Mouse (Mus musculus): ENCODE results near the gene Safb2. TPM values are rescaled to one million over a fixed set of nuclear protein-coding genes. Genes with fewer than 3 reads are reported as not detected.

The Safb2 gene
- polyA plus RNA-seq, 1 experiment from 2014 or later, result 127 TPM

DNA sequence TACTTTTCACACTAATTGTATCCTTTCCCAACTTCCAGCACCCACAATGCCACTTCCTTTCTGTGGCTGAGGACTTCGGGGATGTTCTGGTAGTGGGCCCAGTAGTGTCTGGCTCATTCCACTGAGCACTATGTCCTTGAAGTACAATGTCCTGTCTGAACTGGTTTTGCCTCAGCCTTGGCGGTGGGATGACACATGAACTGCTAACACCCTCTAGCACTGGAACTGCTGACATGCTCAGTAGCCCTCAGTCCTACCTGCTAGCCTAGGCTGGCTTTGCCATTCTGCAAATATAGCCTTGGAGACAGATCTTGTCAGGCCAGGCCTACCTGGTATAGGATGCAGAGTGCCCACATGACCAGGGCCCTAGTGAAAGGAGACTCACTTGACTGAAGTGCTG is 22.5 kb downstream of the Safb2 start:
- ATAC-seq, result no peak
- H3K27me3 ChIP-seq, result no peaks in the 10 kb centered on the region
- ChIA-PET CTCF (no interaction called here), POLR2A (no interaction called here)
- TF ChIP-seq CTCF (IDR thresholded peaks at IDR 0.05), result no peak
- in situ Hi-C loops (cut with MboI; ENCODE audit: low pct_unique_long_range_greater_than_20kb), result no loop called here
- DNase-seq (ENCODE audit: low read depth, low spot score), result no peak

DNA sequence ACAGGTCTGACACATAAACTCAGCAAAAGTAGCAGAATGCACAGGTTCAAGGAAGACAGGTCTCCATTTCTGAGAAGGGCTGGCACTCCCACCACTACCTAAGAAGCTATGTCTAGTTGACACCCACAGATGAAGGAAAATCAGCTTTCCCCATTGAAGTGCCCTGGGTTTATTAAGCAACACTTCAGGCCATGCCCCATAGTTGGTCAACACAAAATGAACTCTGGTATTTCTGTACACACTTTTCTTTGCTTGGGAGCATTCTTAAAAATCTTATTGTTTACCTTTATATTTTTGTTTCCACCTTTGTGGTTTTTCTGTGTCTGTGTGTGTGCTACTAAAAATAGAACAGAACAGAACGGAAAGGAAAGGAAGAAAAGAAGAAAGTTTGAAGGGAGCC is 24.3 kb downstream of the Safb2 start:
- CTCF ChIA-PET, result interaction anchor here (1.9 to 2.7 kb wide), 4 partner anchors 8 to 109 kb away, joined by 8 to 14 read pairs (median 11); no protein-coding TSS in a partner anchor
- in situ Hi-C loops (cut with MboI; ENCODE audit: low pct_unique_long_range_greater_than_20kb), result no loop called here
- POLR2A ChIA-PET, result interaction anchor here (0.7 kb wide), 1 partner anchor 96 kb away, joined by 3 read pairs; no protein-coding TSS in a partner anchor
- ATAC-seq, result no peak
- DNase-seq (ENCODE audit: low read depth, low spot score), result no peak
- no peak for TF ChIP-seq CTCF (IDR thresholded peaks at IDR 0.05)
- no peaks in the 10 kb centered on the region for H3K27me3 ChIP-seq

- in situ Hi-C loops (cut with MboI; ENCODE audit: low pct_unique_long_range_greater_than_20kb), result no loop called here
- DNase-seq (ENCODE audit: low read depth, low spot score) (no peak), ATAC-seq (no peak)
- CTCF ChIA-PET, result interaction anchor here (0.8 to 2.7 kb wide), 10 partner anchors 9 to 208 kb away, joined by 3 to 14 read pairs (median 6); no protein-coding TSS in a partner anchor
- POLR2A ChIA-PET, result interaction anchor here (1.2 kb wide), 1 partner anchor 11 kb away, joined by 4 read pairs; no protein-coding TSS in a partner anchor
- no peak for TF ChIP-seq CTCF (IDR thresholded peaks at IDR 0.05)
- no peaks in the 10 kb centered on the region for H3K27me3 ChIP-seq
Measured at GRCm38 (mm10) chr17:56559386-56559785, 25.0 kb downstream of the Safb2 start.

- no peaks in the 10 kb centered on the region for H3K27me3 ChIP-seq
- TF ChIP-seq CTCF (IDR thresholded peaks at IDR 0.05), result peak; percentile 94
- ATAC-seq (no peak), DNase-seq (ENCODE audit: low read depth, low spot score) (no peak)
- in situ Hi-C loops (cut with MboI; ENCODE audit: low pct_unique_long_range_greater_than_20kb), result no loop called here
- ChIA-PET POLR2A (interaction anchor here (1.2 kb wide), 1 partner anchor 10 kb away, joined by 4 read pairs; no protein-coding TSS in a partner anchor), CTCF (interaction anchor here (0.7 to 2.7 kb wide), 14 partner anchors 10 to 207 kb away, joined by 3 to 14 read pairs (median 5); no protein-coding TSS in a partner anchor)
Measured at GRCm38 (mm10) chr17:56558448-56558847, 25.9 kb downstream of the Safb2 start.

DNA sequence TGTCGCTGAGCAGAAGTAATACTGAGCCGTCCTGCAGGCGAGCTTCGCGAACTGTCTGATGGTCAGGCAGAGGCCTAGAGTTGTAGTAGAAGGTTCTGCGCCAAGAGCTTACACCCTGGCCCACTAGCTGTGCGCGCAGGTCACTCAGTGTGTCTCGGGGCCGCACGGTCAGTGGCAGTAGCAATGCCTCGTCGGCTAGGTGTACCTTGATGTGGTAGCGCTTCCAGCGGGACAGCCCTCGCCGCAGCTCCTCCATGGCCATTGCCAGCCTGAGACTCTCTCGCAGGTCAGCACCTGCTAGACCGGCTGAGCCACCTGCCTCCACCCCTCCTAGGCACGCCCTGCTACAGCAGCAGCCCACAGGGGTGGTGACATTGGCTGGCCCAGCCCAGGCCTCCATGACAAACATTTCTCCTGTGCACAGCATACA is 30.2 kb downstream of the Safb2 start, which contains the start of gene Gm20219:
Gene Gm20219 (minus strand): TSS at position 266 of the 430 bp plus-strand sequence.
- in situ Hi-C loops (cut with MboI; ENCODE audit: low pct_unique_long_range_greater_than_20kb), result loop anchor here (5.0 kb wide), 1 partner anchor 197 kb away; no protein-coding TSS in a partner anchor
- CTCF ChIA-PET, result interaction anchor here (0.7 to 3.3 kb wide), 2 partner anchors 148 to 197 kb away, joined by 3 to 13 read pairs; no protein-coding TSS in a partner anchor
- DNase-seq (ENCODE audit: low read depth, low spot score), result no peak

DNA sequence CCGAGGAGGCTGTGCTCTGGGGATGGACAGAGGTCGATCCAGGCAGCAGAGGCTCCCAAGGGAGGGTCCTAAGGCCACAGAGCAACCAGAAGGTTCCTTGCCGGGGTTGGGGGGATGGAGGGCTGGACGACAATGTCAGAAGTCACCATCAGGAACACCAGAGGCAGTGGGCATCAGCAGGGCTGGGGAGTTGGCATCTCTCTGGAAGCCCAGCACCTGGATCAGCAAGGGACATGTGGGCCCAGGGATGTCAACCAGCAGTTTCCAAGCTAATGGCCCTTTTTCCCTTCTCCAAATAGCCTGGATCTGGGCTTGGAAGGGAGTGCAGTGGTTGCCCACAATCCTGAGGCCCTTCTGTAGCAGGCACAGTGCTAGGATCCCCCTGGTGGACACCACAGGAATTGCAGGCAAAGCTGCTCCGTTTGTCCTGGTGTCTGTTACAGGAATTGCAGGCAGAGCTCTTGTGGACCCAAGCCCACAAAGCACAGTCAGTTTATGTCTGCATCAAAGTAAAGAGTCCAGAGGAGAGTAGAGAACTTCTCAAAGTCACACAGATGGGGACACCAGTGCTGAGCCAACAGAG is 31.5 kb downstream of the Safb2 start:
- H3K27me3 ChIP-seq, result no peaks in the 10 kb centered on the region
- peak; percentile 31 for ATAC-seq
- in situ Hi-C loops (cut with MboI; ENCODE audit: low pct_unique_long_range_greater_than_20kb), result loop anchor here (5.0 kb wide), 1 partner anchor 196 kb away; no protein-coding TSS in a partner anchor
- peak; percentile 13 for DNase-seq (ENCODE audit: low read depth, low spot score)
- ChIA-PET CTCF (interaction anchor here (0.8 to 3.3 kb wide), 10 partner anchors 11 to 227 kb away, joined by 3 to 13 read pairs (median 3); partner anchors contain the start of gene Kdm4b), POLR2A (no interaction called here)
- peak; percentile 99 for TF ChIP-seq CTCF (IDR thresholded peaks at IDR 0.05)

More for the DNA sequence above, 30.2 kb downstream of the Safb2 start, which contains the start of gene Gm20219:
- ATAC-seq, result no peak
- H3K27me3 ChIP-seq, result no peaks in the 10 kb centered on the region
- POLR2A ChIA-PET, result interaction anchor here (0.5 kb wide), 1 partner anchor 29 kb away, joined by 3 read pairs; no protein-coding TSS in a partner anchor
- TF ChIP-seq CTCF (IDR thresholded peaks at IDR 0.05), result no peak

DNA sequence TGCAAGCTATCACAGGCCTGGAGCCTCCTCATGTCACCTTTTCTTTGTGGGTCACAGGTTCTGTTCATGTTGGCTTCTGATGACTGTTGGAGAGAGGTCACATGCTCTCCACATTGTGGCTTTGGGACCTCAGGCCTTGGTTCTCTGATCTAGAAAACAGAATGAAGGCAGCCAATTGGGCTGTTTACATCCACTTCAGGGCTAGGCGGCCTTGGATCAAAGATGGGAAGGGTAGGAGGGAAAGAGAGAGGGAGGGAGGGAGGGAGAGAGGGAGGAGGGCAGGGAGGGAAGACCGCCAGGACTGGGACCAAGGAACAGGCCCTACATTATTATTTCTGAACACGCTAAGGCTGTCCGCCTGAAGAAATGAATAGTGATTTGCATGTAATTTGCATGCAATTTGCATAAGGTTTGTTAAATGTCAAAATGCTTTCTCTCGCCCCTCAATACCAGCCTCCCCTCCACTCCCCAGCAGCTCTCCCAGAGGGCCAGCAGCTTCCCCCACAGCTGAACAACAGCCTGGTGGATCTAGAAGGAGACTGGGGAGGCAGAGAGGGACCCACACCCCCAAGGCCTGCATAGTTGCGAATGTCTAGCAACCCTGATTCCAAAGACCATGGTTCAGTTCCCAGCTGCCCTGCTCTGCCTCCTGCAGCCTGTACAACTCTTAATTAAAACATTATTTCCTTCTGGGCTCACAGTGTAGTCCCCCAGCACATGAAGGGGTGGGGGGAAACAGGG is 32.4 kb downstream of the Safb2 start:
- no peak for TF ChIP-seq CTCF (IDR thresholded peaks at IDR 0.05)
- ChIA-PET CTCF (interaction anchor here (0.8 to 3.3 kb wide), 8 partner anchors 11 to 226 kb away, joined by 3 to 13 read pairs (median 3); partner anchors contain the start of gene Kdm4b), POLR2A (no interaction called here)
- no peaks in the 10 kb centered on the region for H3K27me3 ChIP-seq
- in situ Hi-C loops (cut with MboI; ENCODE audit: low pct_unique_long_range_greater_than_20kb), result loop anchor here (5.0 kb wide), 1 partner anchor 195 kb away; no protein-coding TSS in a partner anchor
- DNase-seq (ENCODE audit: low read depth, low spot score) (no peak), ATAC-seq (no peak)

- no peak for DNase-seq (ENCODE audit: low read depth, low spot score)
- CTCF ChIA-PET, result interaction anchor here (1.8 to 3.3 kb wide), 2 partner anchors 72 to 194 kb away, joined by 4 to 13 read pairs; no protein-coding TSS in a partner anchor
- POLR2A ChIA-PET, result no interaction called here
- no peak for ATAC-seq
- TF ChIP-seq CTCF (IDR thresholded peaks at IDR 0.05), result no peak
- in situ Hi-C loops (cut with MboI; ENCODE audit: low pct_unique_long_range_greater_than_20kb), result loop anchor here (5.0 kb wide), 1 partner anchor 194 kb away; no protein-coding TSS in a partner anchor
- no peaks in the 10 kb centered on the region for H3K27me3 ChIP-seq
Measured at GRCm38 (mm10) chr17:56550784-56551475, 33.5 kb downstream of the Safb2 start.

GRCm38 (mm10) chr17:56548605-56549105 is 35.7 kb downstream of the Safb2 start:
- DNase-seq (ENCODE audit: low read depth, low spot score), result no peak
- POLR2A ChIA-PET, result interaction anchor here (1.1 kb wide), 1 partner anchor 10 kb away, joined by 4 read pairs; no protein-coding TSS in a partner anchor
- no peak for TF ChIP-seq CTCF (IDR thresholded peaks at IDR 0.05)
- no peaks in the 10 kb centered on the region for H3K27me3 ChIP-seq
- CTCF ChIA-PET, result interaction anchor here (0.8 to 3.5 kb wide), 4 partner anchors 10 to 191 kb away, joined by 3 to 14 read pairs (median 3); no protein-coding TSS in a partner anchor
- in situ Hi-C loops (cut with MboI; ENCODE audit: low pct_unique_long_range_greater_than_20kb), result no loop called here
- no peak for ATAC-seq
